Mouse (Mus musculus) heart, embryonic 11.5 days (tissue): ENCODE measurements at regions not wholly inside any gene's neighbourhood (a gene's known extent, or its start where the extent isn't known, plus 50 kb on each side); places are given as distances from the start of the nearest gene placed in this dataset.

Source experiments
- ATAC-seq: fragments of 200-750 bp; cut with Nextera tagmentation; replicated peaks from 2 replicates; pipeline ENCODE4 v1.8.0; 2017; ENCODE audit warnings: moderate library complexity; ENCODE audit not compliant: insufficient number of reproducible peaks, low FRiP score, low TSS enrichment
- H3K27ac ChIP-seq: fragments of 300-500 bp; sonication (generic); 2 replicates; pipeline ENCODE4 v1.5.1; 2014; ENCODE audit warnings: mild to moderate bottlenecking, low read depth, low read length
- H3K27me3 ChIP-seq: fragments of 300-500 bp; sonication (generic); 2 replicates; pipeline ENCODE4 v1.6.1; 2014; ENCODE audit warnings: mild to moderate bottlenecking, low read length, mixed read lengths; ENCODE audit not compliant: control insufficient read depth, insufficient read depth
- H3K36me3 ChIP-seq: fragments of 300-500 bp; sonication (generic); 2 replicates; pipeline ENCODE4 v1.6.1; 2014; ENCODE audit warnings: mild to moderate bottlenecking, low read length, moderate library complexity, mixed read lengths; ENCODE audit not compliant: control insufficient read depth, insufficient read depth
- H3K4me1 ChIP-seq: fragments of 300-500 bp; sonication (generic); 2 replicates; pipeline ENCODE4 v1.6.1; 2014; ENCODE audit warnings: low read length; ENCODE audit not compliant: control insufficient read depth, insufficient read depth
- H3K4me2 ChIP-seq: fragments of 300-500 bp; sonication (generic); 2 replicates; pipeline ENCODE4 v1.6.1; 2014; ENCODE audit warnings: mild to moderate bottlenecking, moderate library complexity
- H3K4me3 ChIP-seq: fragments of 300-500 bp; sonication (generic); 2 replicates; pipeline ENCODE4 v1.5.1; 2014; ENCODE audit warnings: low read depth, low read length
- H3K9ac ChIP-seq: fragments of 300-500 bp; sonication (generic); 2 replicates; pipeline ENCODE4 v1.6.1; 2014; ENCODE audit warnings: mild to moderate bottlenecking, low read depth, low read length, moderate library complexity
- H3K9me3 ChIP-seq: fragments of 300-500 bp; sonication (generic); replicated peaks from 2 replicates; pipeline ENCODE4 v1.6.1; 2016; ENCODE audit warnings: low read length; ENCODE audit not compliant: control insufficient read depth
- WGBS: fragments of 180-500 bp; shearing (Covaris S2); extraction: QIAGEN DNeasy Blood & Tissue Kit; methylation state at CpG from one replicate; pipeline ENCODE4 v1.1.7; 2014; ENCODE audit not compliant: insufficient replicate concordance; 5-methylcytosine and 5-hydroxymethylcytosine counted together

DNA sequence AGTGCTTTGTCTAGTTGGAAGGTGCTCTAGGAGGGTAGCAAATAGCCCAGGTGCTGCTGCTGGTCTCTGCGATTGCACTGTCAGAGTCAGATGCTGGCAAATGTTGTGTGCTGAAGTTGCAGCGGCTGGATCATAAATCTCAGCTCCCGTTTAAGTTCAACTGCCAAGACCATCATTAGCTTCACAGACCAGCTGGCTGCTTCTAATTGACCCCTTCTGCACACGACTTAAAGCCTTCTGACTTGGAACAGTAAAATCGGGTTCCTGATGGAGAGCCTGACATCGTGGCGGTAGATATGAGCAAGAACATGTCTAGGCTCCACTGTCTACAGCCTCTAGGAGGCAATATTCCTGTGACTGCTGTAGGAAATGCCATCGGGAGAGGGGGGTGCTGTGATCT, 416.0 kb upstream of the Slc35b3 start:
- H3K9me3 ChIP-seq = no peaks in the 10 kb centered on the region
- H3K9ac ChIP-seq = no peak overlapping the region
- no peaks in the 10 kb centered on the region for H3K36me3 ChIP-seq
- no peak for ATAC-seq
- 77% methylated on average over 8 of the region's 8 CpGs for WGBS
- H3K4me1 ChIP-seq = no peaks in the 10 kb centered on the region
- H3K27ac ChIP-seq = no peak overlapping the region
- H3K4me3 ChIP-seq = no peak overlapping the region
- no peak overlapping the region for H3K4me2 ChIP-seq
- H3K27me3 ChIP-seq = no peaks in the 10 kb centered on the region

DNA sequence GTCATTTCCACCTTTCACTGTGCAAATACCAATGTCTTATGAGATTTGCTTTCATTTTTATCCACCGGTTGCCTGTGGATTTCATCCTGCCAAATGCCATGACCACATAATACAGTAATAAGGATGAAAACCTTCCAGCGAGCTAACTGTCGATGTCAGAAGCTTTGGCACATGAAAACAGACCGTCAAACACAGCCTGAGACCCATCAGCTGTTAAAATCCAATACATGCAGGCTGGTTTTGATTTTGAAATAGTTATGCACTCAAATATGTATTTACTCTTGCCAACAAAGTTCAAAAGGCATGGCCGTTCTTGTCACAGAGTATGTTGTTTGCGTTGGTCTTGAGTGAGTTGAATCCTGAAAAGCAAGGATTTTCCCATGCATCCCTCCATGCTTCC, 415.6 kb upstream of the Slc35b3 start:
- Histone ChIP-seq H3K9ac (no peak overlapping the region), H3K27me3 (no peaks in the 10 kb centered on the region), H3K4me3 (no peak overlapping the region), H3K27ac (no peak overlapping the region), H3K36me3 (no peaks in the 10 kb centered on the region), H3K9me3 (no peaks in the 10 kb centered on the region), H3K4me2 (no peak overlapping the region), H3K4me1 (no peaks in the 10 kb centered on the region)
- no peak for ATAC-seq
- WGBS = 83% methylated on average over 6 of the region's 6 CpGs

DNA sequence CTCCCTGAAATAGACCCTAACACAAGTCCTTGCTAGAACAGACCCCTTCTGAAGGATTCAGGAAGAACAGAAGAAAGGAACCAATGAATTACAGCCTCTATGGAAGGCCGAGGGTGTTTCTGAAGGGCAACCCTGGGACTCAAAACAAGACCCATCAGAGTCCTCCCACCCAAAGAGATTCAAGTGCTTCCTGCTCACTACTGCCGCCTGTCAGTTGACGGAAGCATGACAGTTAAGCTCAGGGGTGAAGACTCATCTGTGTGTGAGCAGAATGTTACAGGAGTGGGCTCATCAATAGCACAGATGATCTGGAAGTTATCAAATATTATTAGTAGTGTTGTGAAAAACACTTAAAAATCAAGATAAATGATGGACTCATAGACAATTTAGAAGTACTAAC, 411.9 kb upstream of the Slc35b3 start:
- 69% methylated on average over 3 of the region's 3 CpGs for WGBS
- H3K36me3 ChIP-seq = no peaks in the 10 kb centered on the region

DNA sequence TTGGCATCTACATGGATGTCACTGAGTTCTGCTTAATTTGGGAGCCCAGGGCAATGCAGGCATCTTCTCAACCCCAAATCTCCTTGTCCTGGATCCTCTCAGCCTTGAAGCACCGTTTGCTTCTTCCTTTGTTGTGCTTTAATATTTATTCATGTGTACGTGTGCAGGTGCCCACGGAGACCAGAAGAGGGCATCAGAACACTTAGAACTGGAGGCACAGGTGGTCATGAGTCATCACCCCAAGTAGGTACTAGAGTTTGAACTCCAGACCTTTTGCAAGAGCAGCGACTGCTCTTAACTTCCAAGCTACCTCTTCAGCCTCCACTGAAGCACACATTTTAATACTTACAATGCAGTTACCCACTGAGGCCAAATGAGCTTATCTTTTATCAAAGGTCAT, 403.0 kb upstream of the Slc35b3 start:
- Histone ChIP-seq H3K9me3 (no peaks in the 10 kb centered on the region), H3K27me3 (no peaks in the 10 kb centered on the region), H3K4me2 (no peak overlapping the region), H3K4me3 (no peak overlapping the region), H3K36me3 (no peaks in the 10 kb centered on the region), H3K27ac (no peak overlapping the region), H3K4me1 (no peaks in the 10 kb centered on the region), H3K9ac (no peak overlapping the region)
- ATAC-seq = no peak
- 65% methylated on average over 4 of the region's 4 CpGs for WGBS

More for the DNA sequence above, 411.9 kb upstream of the Slc35b3 start:
- H3K9ac ChIP-seq = no peak overlapping the region
- no peaks in the 10 kb centered on the region for H3K9me3 ChIP-seq
- no peak overlapping the region for H3K27ac ChIP-seq
- no peaks in the 10 kb centered on the region for H3K27me3 ChIP-seq
- no peak overlapping the region for H3K4me3 ChIP-seq
- ATAC-seq = no peak
- H3K4me2 ChIP-seq = no peak overlapping the region
- no peaks in the 10 kb centered on the region for H3K4me1 ChIP-seq

DNA sequence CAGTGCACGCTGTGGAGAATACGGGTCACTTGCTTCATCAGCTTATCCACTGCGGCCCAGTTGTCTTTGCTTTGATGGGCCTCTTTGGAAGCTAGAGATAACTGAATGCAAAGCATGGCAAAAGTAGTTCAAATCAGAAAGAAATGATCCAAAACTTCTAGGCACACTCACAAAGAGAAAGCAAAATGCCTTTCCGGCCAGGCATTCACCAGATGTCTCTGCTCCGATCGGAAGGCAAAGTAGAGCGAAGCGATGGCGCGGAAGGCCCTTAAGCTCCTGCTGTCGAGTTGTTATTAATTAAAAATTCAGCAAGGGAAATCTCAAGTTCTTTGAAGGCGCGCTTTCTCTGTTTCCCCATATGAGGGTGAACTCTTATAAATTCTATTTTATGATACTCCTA, 401.9 kb upstream of the Slc35b3 start:
- Histone ChIP-seq H3K9ac (no peak overlapping the region), H3K27ac (no peak overlapping the region), H3K4me2 (no peak overlapping the region), H3K4me1 (no peaks in the 10 kb centered on the region), H3K4me3 (no peak overlapping the region), H3K27me3 (no peaks in the 10 kb centered on the region), H3K9me3 (no peaks in the 10 kb centered on the region), H3K36me3 (no peaks in the 10 kb centered on the region)
- ATAC-seq = no peak
- 75% methylated on average over 13 of the region's 13 CpGs for WGBS

DNA sequence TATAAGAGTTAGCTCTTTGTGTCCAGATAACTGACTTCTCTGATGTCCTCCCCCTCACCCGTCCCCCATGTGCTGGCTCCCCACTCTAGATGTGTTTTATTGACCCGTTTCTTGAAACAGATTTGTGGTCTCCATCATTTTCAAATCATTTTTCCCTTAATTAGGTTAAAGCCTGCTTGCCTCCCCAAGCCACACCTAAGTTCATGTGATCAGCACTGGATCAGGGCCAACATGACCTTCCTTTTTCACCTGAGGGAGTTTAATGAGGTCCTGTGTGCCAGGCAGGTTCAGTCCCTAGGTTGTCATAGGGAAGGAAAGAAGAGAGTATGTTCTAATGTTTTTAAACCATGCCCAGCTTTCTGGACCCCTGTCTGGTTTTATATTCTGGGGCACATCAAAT, 390.9 kb upstream of the Slc35b3 start:
- H3K27ac ChIP-seq = no peak overlapping the region
- H3K27me3 ChIP-seq = no peaks in the 10 kb centered on the region
- no peak overlapping the region for H3K9ac ChIP-seq
- H3K36me3 ChIP-seq = no peaks in the 10 kb centered on the region
- H3K9me3 ChIP-seq = no peaks in the 10 kb centered on the region
- no peak for ATAC-seq
- 58% methylated on average over 2 of the region's 2 CpGs for WGBS
- no peak overlapping the region for H3K4me2 ChIP-seq
- H3K4me3 ChIP-seq = no peak overlapping the region
- no peaks in the 10 kb centered on the region for H3K4me1 ChIP-seq

DNA sequence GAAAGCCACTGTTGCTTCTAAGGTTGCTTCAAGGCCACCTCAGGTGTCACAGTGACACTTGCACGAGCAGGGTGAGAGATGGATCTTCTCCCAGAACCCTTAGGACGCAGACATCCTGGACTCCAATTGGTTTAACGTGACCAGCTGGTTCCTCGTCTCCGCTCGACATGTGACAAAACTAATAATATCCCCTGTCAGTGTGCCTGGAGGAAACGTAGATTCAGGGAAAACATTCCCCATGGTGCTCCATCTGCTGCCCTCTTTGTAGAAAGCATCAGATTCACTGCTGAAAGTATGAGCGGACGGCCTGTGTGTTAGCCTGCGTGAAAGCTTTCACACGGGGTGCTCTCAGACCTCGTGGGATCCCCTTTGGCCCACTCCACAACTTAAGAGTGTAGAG, 390.0 kb upstream of the Slc35b3 start:
- no peak for ATAC-seq

DNA sequence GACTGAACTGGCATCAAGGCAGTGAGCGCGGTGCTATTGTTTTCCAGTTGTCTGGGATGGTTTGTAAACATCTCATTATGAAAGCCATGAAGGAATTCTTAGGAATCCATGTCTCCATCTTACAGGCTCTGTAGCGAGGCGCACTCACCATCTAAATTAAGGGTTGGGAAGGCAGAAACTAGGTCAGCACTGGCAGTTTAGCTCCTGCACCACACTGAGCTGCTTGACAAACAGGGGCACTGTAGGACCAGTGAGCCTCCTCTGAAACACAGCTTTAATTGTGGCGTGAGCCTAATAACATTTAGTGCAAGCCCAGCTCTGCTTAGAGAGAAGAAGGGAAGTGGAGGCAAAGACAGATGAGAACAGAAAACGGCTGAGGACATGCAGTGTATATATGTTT, 387.1 kb upstream of the Slc35b3 start:
- no peak for ATAC-seq
- H3K4me1 ChIP-seq = no peaks in the 10 kb centered on the region
- H3K4me2 ChIP-seq = no peak overlapping the region
- no peak overlapping the region for H3K27ac ChIP-seq
- no peak overlapping the region for H3K4me3 ChIP-seq
- no peaks in the 10 kb centered on the region for H3K9me3 ChIP-seq
- H3K9ac ChIP-seq = no peak overlapping the region
- no peaks in the 10 kb centered on the region for H3K36me3 ChIP-seq
- WGBS = 84% methylated on average over 6 of the region's 6 CpGs
- H3K27me3 ChIP-seq = no peaks in the 10 kb centered on the region

More for the DNA sequence above, 390.0 kb upstream of the Slc35b3 start:
- H3K27me3 ChIP-seq = no peaks in the 10 kb centered on the region
- H3K36me3 ChIP-seq = no peaks in the 10 kb centered on the region
- WGBS = 71% methylated on average over 12 of the region's 12 CpGs
- no peaks in the 10 kb centered on the region for H3K9me3 ChIP-seq
- no peaks in the 10 kb centered on the region for H3K4me1 ChIP-seq
- H3K4me2 ChIP-seq = no peak overlapping the region
- no peak overlapping the region for H3K9ac ChIP-seq
- H3K27ac ChIP-seq = no peak overlapping the region
- H3K4me3 ChIP-seq = no peak overlapping the region

DNA sequence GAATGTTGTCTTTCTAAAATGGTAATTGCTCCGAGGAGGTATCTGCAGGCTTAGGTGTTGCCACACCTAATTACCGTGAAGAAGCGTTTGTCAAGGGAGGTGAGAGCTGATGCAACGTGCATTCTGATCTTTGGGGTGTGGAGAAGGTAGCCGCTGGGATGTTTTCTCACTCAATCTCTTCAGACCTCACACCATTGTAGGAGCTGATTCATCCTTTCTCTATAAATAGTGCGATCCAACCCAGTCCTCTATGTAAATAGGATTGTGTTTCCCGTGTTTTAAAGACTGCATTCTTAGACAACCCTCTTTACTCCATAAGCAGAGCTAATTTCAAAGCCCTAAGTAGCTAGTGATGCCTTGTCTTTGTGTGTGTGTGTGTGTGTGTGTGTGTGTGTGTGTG, 374.2 kb upstream of the Slc35b3 start:
- no peak overlapping the region for H3K4me3 ChIP-seq

More for the DNA sequence above, 374.2 kb upstream of the Slc35b3 start:
- Histone ChIP-seq H3K27ac (no peak overlapping the region), H3K4me1 (no peaks in the 10 kb centered on the region), H3K4me2 (no peak overlapping the region), H3K9ac (no peak overlapping the region), H3K9me3 (no peaks in the 10 kb centered on the region), H3K27me3 (no peaks in the 10 kb centered on the region), H3K36me3 (no peaks in the 10 kb centered on the region)
- ATAC-seq = no peak
- 47% methylated on average over 7 of the region's 7 CpGs for WGBS
